Mouse (Mus musculus) E14TG2a.4 (cell line): ENCODE data around the gene Spsb1.

Experiments used
- CTCF ChIP-seq: conservative IDR thresholded peaks from 2 replicates; pipeline ENCODE4 v1.5.1; 2014; ENCODE audit warnings: low read length
- NANOG ChIP-seq: IDR thresholded peaks from 2 replicates; pipeline ENCODE4 v1.6.1; 2014; ENCODE audit warnings: borderline replicate concordance, low read length, mixed read lengths
- POU5F1 ChIP-seq: IDR thresholded peaks from 2 replicates; pipeline ENCODE4 v1.6.1; 2014; ENCODE audit warnings: low read length, borderline replicate concordance

DNA sequence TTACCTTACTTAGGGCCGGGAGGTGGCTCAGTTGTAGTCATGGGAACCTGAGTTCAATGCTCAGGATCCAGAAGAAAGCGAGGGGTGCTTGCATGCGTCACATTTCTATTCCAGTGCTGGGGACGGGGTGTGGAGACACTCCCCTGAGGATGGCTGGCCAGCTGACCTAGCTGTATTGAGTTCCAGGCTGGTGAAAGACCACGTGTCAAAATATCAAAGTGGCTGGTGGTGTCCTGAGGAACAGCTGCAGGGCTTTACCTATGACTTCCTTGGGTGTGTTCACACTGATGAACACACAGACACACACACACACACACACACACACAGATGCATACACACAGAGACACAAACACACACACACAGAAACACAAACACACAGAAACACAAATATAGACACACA, 73.9 kb downstream of the Spsb1 start:
- TF ChIP-seq CTCF (no peak), POU5F1 (no peak), NANOG (no peak)
